Mouse (Mus musculus): ENCODE measurements around the gene Zranb3.
"Not testable (repeated sequence)": the region's sequence is repeated elsewhere in the genome, so short reads cannot be mapped to it uniquely, and the experiment has no call there.

Gene Zranb3

GRCm38 (mm10) chr1:127989876-127990731, 112.7 kb downstream of the Zranb3 start:
- peak; percentile 58 for DNase-seq (ENCODE audit: extremely low read depth, low read depth, low spot score)

GRCm38 (mm10) chr1:127989387-127989786, 113.5 kb downstream of the Zranb3 start:
- no peak for DNase-seq (ENCODE audit: extremely low read depth, low read depth, low spot score)

GRCm38 (mm10) chr1:127988246-127988645, 114.6 kb downstream of the Zranb3 start:
- DNase-seq (ENCODE audit: extremely low read depth, low read depth, low spot score) = no peak

GRCm38 (mm10) chr1:127985391-127985790, 117.5 kb downstream of the Zranb3 start:
- DNase-seq (ENCODE audit: extremely low read depth, low read depth, low spot score) = no peak

- no peak for DNase-seq (ENCODE audit: extremely low read depth, low read depth, low spot score)
Measured at GRCm38 (mm10) chr1:127983274-127983993, 119.4 kb downstream of the Zranb3 start.

- no peak for DNase-seq (ENCODE audit: extremely low read depth, low read depth, low spot score)
Measured at GRCm38 (mm10) chr1:127982268-127982667, 120.6 kb downstream of the Zranb3 start.

- no peak for DNase-seq (ENCODE audit: extremely low read depth, low read depth, low spot score)
Measured at GRCm38 (mm10) chr1:127980911-127981559, 121.8 kb downstream of the Zranb3 start.

- no peak for DNase-seq (ENCODE audit: extremely low read depth, low read depth, low spot score)
Measured at GRCm38 (mm10) chr1:127978125-127978524, 124.7 kb downstream of the Zranb3 start.

- DNase-seq (ENCODE audit: extremely low read depth, low read depth, low spot score) = no peak
Measured at GRCm38 (mm10) chr1:127976106-127976505, 126.7 kb downstream of the Zranb3 start.

GRCm38 (mm10) chr1:127975676-127976075, 127.2 kb downstream of the Zranb3 start:
- DNase-seq (ENCODE audit: extremely low read depth, low read depth, low spot score) = no peak

- no peak for DNase-seq (ENCODE audit: extremely low read depth, low read depth, low spot score)
Measured at GRCm38 (mm10) chr1:127974082-127974481, 128.8 kb downstream of the Zranb3 start.

GRCm38 (mm10) chr1:127970870-127971269, 132.0 kb downstream of the Zranb3 start:
- no peak for DNase-seq (ENCODE audit: extremely low read depth, low read depth, low spot score)

GRCm38 (mm10) chr1:127963326-127963725, 139.5 kb downstream of the Zranb3 start:
- no peak for DNase-seq (ENCODE audit: extremely low read depth, low read depth, low spot score)

GRCm38 (mm10) chr1:127961140-127961539, 141.7 kb downstream of the Zranb3 start:
- no peak for DNase-seq (ENCODE audit: extremely low read depth, low read depth, low spot score)

GRCm38 (mm10) chr1:127959312-127959718, 143.5 kb downstream of the Zranb3 start:
- no peak for DNase-seq (ENCODE audit: extremely low read depth, low read depth, low spot score)

- no peak for DNase-seq (ENCODE audit: extremely low read depth, low read depth, low spot score)
Measured at GRCm38 (mm10) chr1:127958801-127959200, 144.0 kb downstream of the Zranb3 start.

- no peak for DNase-seq (ENCODE audit: extremely low read depth, low read depth, low spot score)
Measured at GRCm38 (mm10) chr1:127956524-127956923, 146.3 kb downstream of the Zranb3 start.

GRCm38 (mm10) chr1:127954800-127955199, 148.0 kb downstream of the Zranb3 start:
- no peak for DNase-seq (ENCODE audit: extremely low read depth, low read depth, low spot score)

GRCm38 (mm10) chr1:127954198-127954597, 148.6 kb downstream of the Zranb3 start:
- DNase-seq (ENCODE audit: extremely low read depth, low read depth, low spot score) = not testable (repeated sequence)

- no peak for DNase-seq (ENCODE audit: extremely low read depth, low read depth, low spot score)
Measured at GRCm38 (mm10) chr1:127952276-127952675, 150.6 kb downstream of the Zranb3 start.

- peak; percentile 13 for DNase-seq (ENCODE audit: extremely low read depth, low read depth, low spot score)
Measured at GRCm38 (mm10) chr1:127948748-127949147, 154.1 kb downstream of the Zranb3 start.

Measured in fat pad, adult 2 months (tissue).